Mouse (Mus musculus) forebrain, embryonic 10.5 days (tissue): ENCODE results near the gene Igfbp4. TPM values are rescaled to one million over a fixed set of nuclear protein-coding genes. Genes with fewer than 3 reads are reported as not detected.

Experiments used
- polyA plus RNA-seq: library from polyadenylated mRNA; unstranded; fragments of >200 nt; fragmentation: Nextera tagmentation; extraction: Ambion mirVana; gene quantifications from 2 replicates; pipeline ENCODE4 v1.2.1, GENCODE M21; 2016

Gene Igfbp4
- polyA plus RNA-seq, 1 experiment from 2014 or later, result 364 TPM

Other genes with a start within 250 kb of the Igfbp4 start
- gene Msl1, start 245.7 kb upstream of the Igfbp4 start, polyA plus RNA-seq, result 22.9 and 24.1 TPM in 2 replicates
- gene Casc3, start 236.3 kb upstream of the Igfbp4 start, polyA plus RNA-seq, result 45.7 and 49.7 TPM in 2 replicates
- 1.00 and 1.2 TPM in 2 replicates for gene Rapgefl1, start 204.5 kb upstream of the Igfbp4 start, polyA plus RNA-seq
- 4.5 and 4.7 TPM in 2 replicates for gene Wipf2, start 177.6 kb upstream of the Igfbp4 start, polyA plus RNA-seq
- gene Cdc6, start 133.4 kb upstream of the Igfbp4 start, polyA plus RNA-seq, result 68.7 and 75.8 TPM in 2 replicates
- gene Rara, start 113.4 kb upstream of the Igfbp4 start, polyA plus RNA-seq, result 16.9 and 19.3 TPM in 2 replicates
- 0.20 and 0.24 TPM in 2 replicates for gene Gjd3, start 58.2 kb upstream of the Igfbp4 start, polyA plus RNA-seq
- gene Top2a, start 17.1 kb upstream of the Igfbp4 start, polyA plus RNA-seq, result 366 and 373 TPM in 2 replicates
- gene Tns4, start 48.1 kb downstream of the Igfbp4 start, polyA plus RNA-seq, result 0.49 and 0.81 TPM in 2 replicates
- 0.25 and 0.30 TPM in 2 replicates for gene Ccr7, start 113.8 kb downstream of the Igfbp4 start, polyA plus RNA-seq
- 322 and 372 TPM in 2 replicates for gene Smarce1, start 189.8 kb downstream of the Igfbp4 start, polyA plus RNA-seq
- gene Krt222, start 202.8 kb downstream of the Igfbp4 start, polyA plus RNA-seq, result 0.07 and 0.12 TPM in 2 replicates
- not detected in 2 replicates for gene Krt24, start 244.0 kb downstream of the Igfbp4 start, polyA plus RNA-seq